Mouse (Mus musculus): ENCODE data around the gene Gm11034. TPM values are rescaled to one million over a fixed set of nuclear protein-coding genes. Genes with fewer than 3 reads are reported as not detected.

Gene Gm11034
- not detected for polyA plus RNA-seq (2014; fragmentation: Illumina TruSeq; extraction: RNeasy Lipid Tissue Mini Kit (QIAGEN cat#74804); ENCODE audit: low replicate concordance)

DNA sequence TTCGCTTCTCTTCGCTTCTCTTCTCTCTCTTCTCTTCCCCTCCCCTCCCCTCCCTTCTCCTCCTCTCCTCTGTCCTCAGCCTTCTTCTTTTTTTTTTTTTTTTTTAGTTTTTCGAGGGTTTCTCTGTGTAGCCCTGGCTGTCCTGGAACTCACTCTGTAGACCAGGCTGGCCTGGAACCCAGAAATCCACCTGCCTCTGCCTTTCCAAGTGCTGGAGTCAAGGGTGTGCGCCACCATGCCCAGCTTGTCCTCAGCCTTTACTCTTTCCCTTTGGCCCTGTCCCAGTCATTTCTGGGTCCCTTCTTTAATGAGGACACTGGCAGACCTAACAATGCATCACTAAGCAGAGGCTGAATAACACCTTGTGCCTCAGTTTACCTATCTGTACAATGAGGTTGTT, at the start of gene Gm11034:
Gene Gm11034, minus strand, starts transcription at position 101 of the 400 bp plus-strand sequence.

DNA sequence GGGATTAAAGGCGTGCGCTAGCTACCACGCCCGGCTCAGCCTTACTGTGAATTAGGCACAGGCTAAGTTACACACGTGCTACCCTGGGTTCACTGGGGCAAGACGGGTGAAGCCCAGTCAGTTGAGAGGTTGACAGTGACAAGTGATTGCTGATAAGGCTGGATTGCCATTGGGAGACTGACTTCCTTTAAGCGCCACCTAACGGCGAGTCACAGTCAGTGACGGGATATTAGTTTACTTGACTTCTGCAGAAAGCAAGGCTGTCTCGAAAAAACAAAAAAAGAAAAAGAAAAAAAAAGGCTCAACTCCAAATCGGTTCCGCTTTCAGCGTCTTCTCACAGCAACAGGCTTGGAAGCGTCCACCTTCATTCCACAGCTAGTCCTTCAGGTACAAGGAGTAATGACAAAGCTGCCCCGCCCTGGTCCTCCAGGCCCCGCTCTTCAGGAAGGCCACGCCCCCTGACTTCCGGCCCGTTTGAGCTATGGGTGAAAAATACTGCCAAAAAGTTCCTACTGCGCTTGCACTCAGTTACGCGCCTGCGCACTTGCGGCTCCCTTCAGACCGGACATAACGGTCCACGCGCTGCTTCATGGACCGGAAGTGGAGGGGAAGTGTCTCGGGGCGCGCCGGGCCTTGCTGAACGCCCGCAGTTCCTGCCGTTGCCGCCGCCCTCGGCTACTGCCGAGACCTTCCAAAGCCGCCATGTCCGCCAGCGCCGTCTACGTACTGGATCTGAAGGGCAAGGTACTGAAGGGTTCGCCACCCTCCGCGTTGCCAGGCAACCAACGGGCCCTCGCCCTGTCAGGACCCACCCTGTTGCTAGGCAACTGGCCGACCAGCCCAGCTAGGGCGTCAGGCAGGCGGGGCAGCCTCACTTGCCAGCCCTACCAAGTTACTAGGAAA, 26.3 kb upstream of the Gm11034 start, which contains the start of gene Ap1m1:
Gene Ap1m1, plus strand, starts transcription at position 520 of the 904 bp plus-strand sequence.

DNA sequence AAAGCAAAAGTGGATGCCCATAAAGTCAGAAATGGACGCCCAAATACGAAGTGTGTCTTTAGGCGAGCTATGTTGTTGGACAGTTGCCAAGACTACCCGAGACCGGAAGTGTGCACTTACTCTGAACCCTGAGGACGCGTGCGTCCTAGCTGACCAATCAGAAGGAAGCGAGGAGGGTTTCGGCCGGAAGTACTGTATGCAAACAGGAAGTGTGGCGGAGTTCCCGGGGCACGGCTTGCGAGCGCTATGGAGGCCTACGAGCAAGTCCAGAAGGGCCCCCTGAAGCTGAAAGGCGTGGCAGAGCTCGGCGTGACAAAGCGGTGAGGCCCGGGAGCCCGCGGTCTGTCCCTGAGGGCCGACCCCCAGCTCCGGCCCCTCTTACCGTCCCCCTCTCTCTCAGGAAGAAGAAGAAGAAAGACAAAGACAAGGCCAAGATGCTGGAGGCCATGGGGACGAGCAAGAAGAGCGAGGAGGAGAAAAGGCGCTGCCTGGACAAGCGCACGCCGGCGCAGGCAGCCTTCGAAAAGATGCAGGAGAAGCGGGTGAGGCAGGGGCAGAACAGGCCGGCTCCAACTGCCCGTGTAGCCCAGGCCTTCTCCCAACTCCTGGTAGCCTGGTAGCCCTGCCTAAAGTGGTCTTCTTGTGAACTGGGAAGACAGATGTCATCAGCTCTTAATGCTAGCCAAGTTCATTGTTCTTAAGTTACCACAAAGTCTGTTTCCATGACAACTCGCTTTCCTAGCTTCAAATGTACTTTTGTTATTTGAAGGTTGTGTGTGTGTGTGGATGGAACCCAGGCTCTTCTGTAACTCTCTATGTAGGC, 6.3 kb upstream of the Gm11034 start, which contains the start of gene Fam32a:
Gene Fam32a, plus strand, starts transcription at position 190 of the 823 bp plus-strand sequence.

DNA sequence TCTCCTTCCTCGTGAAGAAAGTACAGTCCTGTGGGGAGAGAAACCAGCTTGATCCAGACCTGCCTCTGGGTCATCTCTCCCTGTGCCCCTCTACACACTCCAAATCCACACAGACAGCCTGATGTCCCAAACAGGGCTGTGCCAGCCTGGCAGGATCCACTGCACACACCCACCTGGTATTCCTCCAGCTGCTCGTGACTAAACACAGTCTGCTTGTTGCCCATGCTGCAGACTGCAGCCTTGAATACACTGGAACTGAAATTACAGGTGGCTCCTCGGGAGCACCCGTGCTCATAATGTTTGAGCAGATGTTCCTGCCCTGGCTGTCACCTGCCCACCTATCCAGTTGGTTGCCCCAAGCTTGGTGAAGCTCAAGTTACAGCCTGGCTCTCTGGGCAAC, 685 bp downstream of the Gm11034 start, which contains the start of gene Cib3:
Gene Cib3, minus strand, starts transcription at position 87 of the 400 bp plus-strand sequence.

DNA sequence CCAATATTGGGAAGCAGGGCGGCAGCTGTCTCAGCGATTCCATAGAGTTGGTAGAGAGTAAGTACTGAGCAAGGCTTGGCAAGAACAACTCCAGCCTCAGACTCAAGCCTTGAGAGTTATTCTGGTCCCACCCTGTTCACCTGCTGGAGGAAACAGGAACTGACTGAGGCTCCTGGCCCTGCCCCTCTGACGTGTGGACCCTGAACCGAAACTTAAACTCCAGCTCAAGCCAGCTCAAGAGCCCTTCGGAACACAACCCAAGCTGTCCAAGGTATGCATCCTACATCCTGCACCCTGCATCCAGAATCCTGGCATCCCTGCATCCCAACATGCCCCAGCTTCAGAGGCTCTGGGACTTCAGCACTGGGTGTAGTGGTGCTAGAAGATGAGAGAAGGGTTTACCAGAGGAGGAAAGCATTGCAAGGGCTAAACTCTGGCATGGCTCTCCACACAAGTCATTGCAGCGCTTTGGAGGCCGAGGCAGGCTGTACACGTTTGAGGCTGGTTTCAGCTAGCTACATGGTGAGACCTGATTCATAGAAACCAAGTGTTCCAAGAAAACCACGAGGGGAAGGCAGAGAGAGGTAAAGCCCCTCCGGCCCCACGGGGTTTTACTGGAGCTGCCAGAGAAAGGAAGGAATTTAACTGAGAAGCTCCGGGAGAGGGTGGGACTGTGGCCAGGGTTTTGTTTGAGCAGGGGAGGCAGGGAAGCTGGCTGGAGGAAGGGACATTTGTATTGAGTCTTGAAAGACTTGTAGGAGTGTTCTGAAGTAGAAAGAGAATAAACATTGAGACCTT, 23.8 kb downstream of the Gm11034 start, which contains the start of gene Hsh2d:
Gene Hsh2d, plus strand, starts transcription at position 222 of the 798 bp plus-strand sequence.

Other genes starting within 250 kb of the Gm11034 start
- not detected for gene Cyp4f18, start 204.0 kb downstream of the Gm11034 start, polyA plus RNA-seq (2014; fragmentation: Illumina TruSeq; extraction: RNeasy Lipid Tissue Mini Kit (QIAGEN cat#74804); ENCODE audit: low replicate concordance)
- gene Olfr372, start 172.4 kb downstream of the Gm11034 start, polyA plus RNA-seq (2014; fragmentation: Illumina TruSeq; extraction: RNeasy Lipid Tissue Mini Kit (QIAGEN cat#74804); ENCODE audit: low replicate concordance) = not detected
- not detected for gene Olfr373, start 130.5 kb downstream of the Gm11034 start, polyA plus RNA-seq (2014; fragmentation: Illumina TruSeq; extraction: RNeasy Lipid Tissue Mini Kit (QIAGEN cat#74804); ENCODE audit: low replicate concordance)
- not detected for gene Olfr374, start 106.6 kb downstream of the Gm11034 start, polyA plus RNA-seq (2014; fragmentation: Illumina TruSeq; extraction: RNeasy Lipid Tissue Mini Kit (QIAGEN cat#74804); ENCODE audit: low replicate concordance)
- 220 TPM for gene Tpm4, start 78.7 kb downstream of the Gm11034 start, polyA plus RNA-seq (2014; fragmentation: Illumina TruSeq; extraction: RNeasy Lipid Tissue Mini Kit (QIAGEN cat#74804); ENCODE audit: low replicate concordance)
- gene Rab8a, start 52.4 kb downstream of the Gm11034 start, polyA plus RNA-seq (2014; fragmentation: Illumina TruSeq; extraction: RNeasy Lipid Tissue Mini Kit (QIAGEN cat#74804); ENCODE audit: low replicate concordance) = 96.5 TPM
- gene Hsh2d, start 24.0 kb downstream of the Gm11034 start, polyA plus RNA-seq (2014; fragmentation: Illumina TruSeq; extraction: RNeasy Lipid Tissue Mini Kit (QIAGEN cat#74804); ENCODE audit: low replicate concordance) = 1.3 TPM
- gene Cib3, start 799 bp downstream of the Gm11034 start, polyA plus RNA-seq (2014; fragmentation: Illumina TruSeq; extraction: RNeasy Lipid Tissue Mini Kit (QIAGEN cat#74804); ENCODE audit: low replicate concordance) = 0.19 TPM
- 52.0 TPM for gene Fam32a, start 6.1 kb upstream of the Gm11034 start, polyA plus RNA-seq (2014; fragmentation: Illumina TruSeq; extraction: RNeasy Lipid Tissue Mini Kit (QIAGEN cat#74804); ENCODE audit: low replicate concordance)
- gene Ap1m1, start 26.4 kb upstream of the Gm11034 start, polyA plus RNA-seq (2014; fragmentation: Illumina TruSeq; extraction: RNeasy Lipid Tissue Mini Kit (QIAGEN cat#74804); ENCODE audit: low replicate concordance) = 7.0 TPM
- gene Gm10282, start 91.6 kb upstream of the Gm11034 start, polyA plus RNA-seq (2014; fragmentation: Illumina TruSeq; extraction: RNeasy Lipid Tissue Mini Kit (QIAGEN cat#74804); ENCODE audit: low replicate concordance) = 0.67 TPM
- gene Klf2, start 105.4 kb upstream of the Gm11034 start, polyA plus RNA-seq (2014; fragmentation: Illumina TruSeq; extraction: RNeasy Lipid Tissue Mini Kit (QIAGEN cat#74804); ENCODE audit: low replicate concordance) = 4.8 TPM
- gene Eps15l1, start 207.8 kb upstream of the Gm11034 start, polyA plus RNA-seq (2014; fragmentation: Illumina TruSeq; extraction: RNeasy Lipid Tissue Mini Kit (QIAGEN cat#74804); ENCODE audit: low replicate concordance) = 33.9 TPM
- not detected for gene Calr3, start 230.2 kb upstream of the Gm11034 start, polyA plus RNA-seq (2014; fragmentation: Illumina TruSeq; extraction: RNeasy Lipid Tissue Mini Kit (QIAGEN cat#74804); ENCODE audit: low replicate concordance)
- gene 1700030K09Rik, start 230.2 kb upstream of the Gm11034 start, polyA plus RNA-seq (2014; fragmentation: Illumina TruSeq; extraction: RNeasy Lipid Tissue Mini Kit (QIAGEN cat#74804); ENCODE audit: low replicate concordance) = 0.37 TPM

Measured in small intestine, adult 10 weeks (tissue).